Mouse (Mus musculus): ENCODE results near the gene Lipa. TPM values are rescaled to one million over a fixed set of nuclear protein-coding genes. Genes with fewer than 3 reads are reported as not detected.

Lipa gene
- 16.9 and 18.2 TPM in 2 replicates for polyA plus RNA-seq (2012; rRNA removed)

GRCm38 (mm10) chr19:34526941-34527682 is at the start of gene Lipa:
TSS of gene Lipa (minus strand) at chr19:34527474.

GRCm38 (mm10) chr19:34550534-34551223 is 23.4 kb upstream of the Lipa start, which contains the start of gene Ifit2:
TSS of gene Ifit2 (plus strand) at chr19:34550694.

DNA sequence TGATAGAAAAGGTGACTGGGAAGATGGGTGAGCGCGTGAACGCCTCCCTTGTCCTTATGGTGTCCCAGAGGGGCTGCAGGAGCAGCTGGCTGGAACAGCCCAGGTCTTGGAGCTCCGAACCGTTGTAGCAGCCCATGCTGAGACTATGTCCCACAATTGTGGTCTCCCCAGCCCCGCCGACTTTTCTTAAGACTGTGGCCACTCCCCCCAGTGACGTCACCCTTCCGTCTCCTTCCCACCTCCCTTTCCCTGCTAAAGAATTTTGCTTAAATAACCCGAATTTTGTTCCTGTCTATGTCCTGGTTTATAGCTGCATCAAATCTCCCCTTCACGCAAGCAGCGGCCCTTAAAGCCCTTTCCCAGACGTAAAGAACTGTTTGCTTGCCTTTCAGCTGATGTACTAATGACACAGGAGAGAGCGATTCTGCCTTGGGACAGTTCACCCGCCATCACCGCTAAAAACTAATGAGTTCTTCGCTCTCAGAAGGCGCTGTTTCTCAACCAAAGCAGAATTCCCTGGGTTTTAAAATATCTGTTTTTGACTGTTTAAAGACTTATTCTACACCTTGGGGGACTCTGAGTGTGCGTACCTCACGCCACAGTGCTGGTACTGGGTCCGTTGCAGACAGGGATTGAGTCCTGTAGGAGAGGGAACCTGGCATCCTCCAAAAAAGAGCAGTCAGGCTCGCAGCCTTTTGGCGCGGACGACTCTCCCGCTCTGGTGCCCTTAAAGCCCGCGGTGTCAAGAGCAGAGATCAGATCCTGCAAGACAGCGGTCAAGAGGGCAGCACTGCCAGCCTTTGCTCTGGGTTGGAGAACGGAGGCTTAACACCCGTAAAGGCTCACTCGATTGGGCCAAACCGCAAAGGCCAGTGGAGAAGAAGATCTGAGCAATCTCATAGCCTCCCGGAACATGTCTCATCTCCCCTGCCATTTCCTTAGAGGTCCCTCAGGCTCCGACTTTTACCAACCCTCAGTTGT is 52.0 kb downstream of the Lipa start, which contains the start of gene Ch25h:
TSS of gene Ch25h (minus strand) at position 174 of the 981 bp plus-strand sequence.

Other genes starting within 250 kb of the Lipa start
- 1.0 and 1.1 TPM in 2 replicates for gene Fas, start 236.8 kb downstream of the Lipa start, polyA plus RNA-seq (2012; rRNA removed)
- 1.1 and 1.6 TPM in 2 replicates for gene Ch25h, start 52.3 kb downstream of the Lipa start, polyA plus RNA-seq (2012; rRNA removed)
- gene Ifit2, start 23.2 kb upstream of the Lipa start, polyA plus RNA-seq (2012; rRNA removed) = 4.6 TPM in 2 replicates
- 1.4 and 2.5 TPM in 2 replicates for gene Ifit3, start 56.1 kb upstream of the Lipa start, polyA plus RNA-seq (2012; rRNA removed)
- 1.1 and 1.3 TPM in 2 replicates for gene Ifit1bl1, start 74.5 kb upstream of the Lipa start, polyA plus RNA-seq (2012; rRNA removed)
- gene Ifit3b, start 80.5 kb upstream of the Lipa start, polyA plus RNA-seq (2012; rRNA removed) = 0.06 and 0.33 TPM in 2 replicates
- gene Ifit1bl2, start 113.3 kb upstream of the Lipa start, polyA plus RNA-seq (2012; rRNA removed) = 0.19 and 0.31 TPM in 2 replicates
- 1.0 and 1.4 TPM in 2 replicates for gene Ifit1, start 113.4 kb upstream of the Lipa start, polyA plus RNA-seq (2012; rRNA removed)
- 1.8 and 1.9 TPM in 2 replicates for gene Slc16a12, start 219.8 kb upstream of the Lipa start, polyA plus RNA-seq (2012; rRNA removed)

Measured in central nervous system, embryonic 18 days (tissue).